Mouse (Mus musculus) brown adipose tissue, adult 24 weeks (tissue): ENCODE measurements around the gene Zfp738. TPM values are rescaled to one million over a fixed set of nuclear protein-coding genes. Genes with fewer than 3 reads are reported as not detected.
"Not testable (repeated sequence)": the region's sequence is repeated elsewhere in the genome, so short reads cannot be mapped to it uniquely, and the experiment has no call there.

Experiments
- H3K27ac ChIP-seq: fragments of 200-500 bp; replicated peaks from 2 replicates; pipeline ENCODE4 v1.5.1; 2012; ENCODE audit warnings: low read depth, mild to moderate bottlenecking, low read length
- H3K4me1 ChIP-seq: fragments of 200-500 bp; 2 replicates; pipeline ENCODE4 v1.6.1; 2012; ENCODE audit warnings: low read length, mixed read lengths; ENCODE audit not compliant: control insufficient read depth, insufficient read depth, insufficient read length
- H3K4me3 ChIP-seq: fragments of 200-500 bp; 2 replicates; pipeline ENCODE4 v1.5.1; 2012; ENCODE audit warnings: low read depth, mild to moderate bottlenecking, low read length, moderate library complexity; ENCODE audit not compliant: insufficient read depth
- polyA plus RNA-seq: library from polyadenylated mRNA; stranded (reverse); fragments of >200 nt; gene quantifications from 2 replicates; pipeline ENCODE4 v1.2.4, GENCODE M21; 2012; ENCODE audit not compliant: missing spikeins, insufficient read depth, insufficient read length

The Zfp738 gene
- polyA plus RNA-seq, result 6.9 and 7.0 TPM in 2 replicates

DNA sequence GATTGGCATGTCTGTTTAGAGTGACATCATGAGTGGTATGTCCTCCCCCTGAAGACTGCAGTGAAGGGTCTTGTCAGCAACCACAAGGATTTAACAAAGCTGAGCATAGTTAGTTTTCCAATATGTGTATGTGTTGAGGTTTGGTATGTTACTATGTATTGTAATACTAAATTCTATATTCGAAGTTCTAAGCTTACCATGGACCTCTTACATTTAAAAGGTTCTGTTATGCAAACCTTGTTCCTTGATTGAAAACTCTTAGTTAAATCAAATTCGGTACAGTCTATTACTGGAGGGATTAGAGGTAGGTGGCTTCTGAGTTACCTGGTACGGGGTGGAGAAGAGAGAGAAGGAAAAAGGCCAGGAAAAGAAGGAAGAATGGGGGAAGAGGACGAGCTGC, at the start of gene Zfp738:
Gene Zfp738 (minus strand): TSS at position 101 of the 400 bp plus-strand sequence.
- H3K4me1 ChIP-seq, result no peaks in the 10 kb centered on the region
- H3K4me3 ChIP-seq, result no peak within 1 kb of the TSS

DNA sequence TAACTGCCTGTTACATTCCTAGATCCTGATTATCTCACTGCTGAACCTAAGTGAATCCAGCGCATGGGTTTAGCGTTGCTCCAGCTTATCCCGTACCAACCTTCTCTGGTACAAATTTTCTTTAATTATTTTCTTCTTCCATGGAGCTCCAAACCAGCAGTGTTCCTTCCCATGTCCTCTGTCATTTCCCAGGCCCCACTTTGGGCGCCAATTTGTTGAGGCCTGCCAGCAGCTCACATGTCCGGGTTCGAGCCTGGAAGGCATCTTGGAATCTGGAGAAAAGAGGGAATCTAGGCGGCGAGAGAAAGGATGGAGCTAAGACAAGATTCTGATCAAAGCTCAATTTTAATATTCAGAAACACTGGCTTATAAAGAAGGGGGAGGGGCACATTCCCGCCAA, 47.5 kb upstream of the Zfp738 start:
- H3K4me3 ChIP-seq, H3K4me1 ChIP-seq, H3K27ac ChIP-seq: not testable (repeated sequence)

More for the DNA sequence above, at the start of gene Zfp738:
- H3K27ac ChIP-seq, result no peak within 1 kb of the TSS

DNA sequence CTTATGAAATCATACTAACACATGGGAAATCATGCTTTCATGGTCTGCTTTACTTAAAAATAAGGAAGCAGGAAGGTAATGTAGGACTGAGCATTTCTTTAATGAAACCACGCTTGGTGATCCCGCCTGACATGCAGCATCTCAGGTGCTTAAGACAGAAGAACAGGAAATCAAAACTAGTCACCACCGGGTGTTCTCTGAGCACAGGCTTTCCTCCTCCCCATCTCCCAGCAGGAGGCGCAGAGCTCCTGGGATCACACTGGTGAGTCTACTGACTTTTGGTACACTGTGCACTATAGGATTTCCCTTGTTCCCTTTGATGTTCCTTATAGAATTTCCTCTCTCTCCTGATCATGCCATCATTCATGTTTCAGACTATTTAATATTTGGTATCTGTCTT, 42.6 kb upstream of the Zfp738 start:
- H3K4me3 ChIP-seq, result peak overlapping the region; percentile 69
- H3K27ac ChIP-seq, H3K4me1 ChIP-seq: not testable (repeated sequence)

DNA sequence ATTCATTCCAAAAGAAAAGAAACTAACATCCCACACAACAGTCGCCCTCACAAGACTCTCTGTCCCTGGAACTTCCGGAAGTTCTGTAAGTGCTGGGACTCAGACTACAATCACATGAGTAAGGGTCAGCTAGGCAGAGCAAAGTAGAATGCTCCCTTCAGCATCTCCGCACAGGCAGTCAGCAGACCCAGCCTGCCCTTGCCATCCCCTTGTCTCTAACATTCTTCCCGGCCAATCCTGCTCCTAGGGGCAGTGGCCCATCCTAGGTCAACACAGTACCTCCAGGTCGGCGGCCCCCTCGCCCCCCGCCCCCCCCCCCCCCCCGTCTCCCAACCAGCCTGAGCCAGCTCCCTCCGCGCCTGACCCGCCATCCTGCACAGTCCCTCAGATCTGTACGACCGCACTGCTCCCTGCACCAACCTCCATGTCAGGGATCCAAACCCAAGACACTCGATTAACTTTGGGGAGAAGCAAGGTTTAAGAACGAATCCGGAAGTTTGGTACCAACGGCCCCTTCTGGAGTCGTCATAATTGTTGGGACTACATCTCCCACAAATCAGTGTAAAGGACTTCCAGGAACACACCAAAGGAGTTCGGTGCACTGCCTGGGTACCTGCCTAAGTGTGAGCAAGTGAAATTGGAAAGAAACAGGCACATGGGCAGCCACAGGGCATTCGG, 41.9 kb upstream of the Zfp738 start, which contains the start of gene Zfp65:
Gene Zfp65 (minus strand): TSS at position 533 of the 678 bp plus-strand sequence.
- H3K4me1 ChIP-seq, result no peaks in the 10 kb centered on the region; the same call in 1 of the 2 replicates
- peak within 1 kb of the TSS; percentile 69 for H3K4me3 ChIP-seq
- H3K27ac ChIP-seq, result no peak within 1 kb of the TSS

DNA sequence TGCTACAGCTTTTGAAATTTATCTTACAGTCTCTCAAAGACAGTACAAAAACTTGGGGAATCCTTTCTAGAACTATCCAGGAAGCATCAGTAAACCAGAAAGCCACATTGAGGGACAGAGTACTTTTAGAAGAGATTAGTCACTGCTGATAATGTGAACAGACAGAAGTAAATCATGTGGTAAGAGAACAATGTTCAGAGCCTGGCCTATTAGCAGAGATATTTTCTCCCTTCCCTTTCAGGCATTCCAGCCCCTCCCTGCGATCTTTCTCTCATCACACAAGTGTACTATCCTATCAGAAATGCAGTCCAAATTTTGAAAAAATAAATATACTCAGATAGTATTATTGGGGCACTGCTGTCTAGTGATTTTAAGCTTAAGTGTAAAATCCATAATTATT, 41.2 kb upstream of the Zfp738 start:
- no peak overlapping the region for H3K27ac ChIP-seq
- no peaks in the 10 kb centered on the region; the same call in 1 of the 2 replicates for H3K4me1 ChIP-seq
- H3K4me3 ChIP-seq, result no peak overlapping the region

DNA sequence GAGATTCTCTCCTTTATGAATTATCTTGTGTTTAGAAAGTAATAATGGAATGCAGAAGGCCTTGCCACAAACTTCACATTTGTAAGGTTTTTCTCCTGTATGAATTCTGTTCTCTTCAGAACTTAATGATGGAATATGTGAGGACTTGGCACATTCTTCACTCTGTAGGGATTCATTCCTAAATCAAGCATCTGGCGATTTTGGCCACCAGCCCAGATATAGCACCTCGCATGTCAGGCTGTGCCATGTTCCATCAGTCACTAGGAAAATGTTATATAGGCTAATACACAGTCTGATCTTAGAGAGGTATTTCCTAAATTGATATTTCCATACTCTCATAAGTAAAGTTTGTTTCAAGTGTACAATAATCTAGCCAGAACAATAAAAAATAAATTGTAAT, 38.5 kb upstream of the Zfp738 start:
- H3K4me1 ChIP-seq, H3K27ac ChIP-seq: not testable (repeated sequence)

DNA sequence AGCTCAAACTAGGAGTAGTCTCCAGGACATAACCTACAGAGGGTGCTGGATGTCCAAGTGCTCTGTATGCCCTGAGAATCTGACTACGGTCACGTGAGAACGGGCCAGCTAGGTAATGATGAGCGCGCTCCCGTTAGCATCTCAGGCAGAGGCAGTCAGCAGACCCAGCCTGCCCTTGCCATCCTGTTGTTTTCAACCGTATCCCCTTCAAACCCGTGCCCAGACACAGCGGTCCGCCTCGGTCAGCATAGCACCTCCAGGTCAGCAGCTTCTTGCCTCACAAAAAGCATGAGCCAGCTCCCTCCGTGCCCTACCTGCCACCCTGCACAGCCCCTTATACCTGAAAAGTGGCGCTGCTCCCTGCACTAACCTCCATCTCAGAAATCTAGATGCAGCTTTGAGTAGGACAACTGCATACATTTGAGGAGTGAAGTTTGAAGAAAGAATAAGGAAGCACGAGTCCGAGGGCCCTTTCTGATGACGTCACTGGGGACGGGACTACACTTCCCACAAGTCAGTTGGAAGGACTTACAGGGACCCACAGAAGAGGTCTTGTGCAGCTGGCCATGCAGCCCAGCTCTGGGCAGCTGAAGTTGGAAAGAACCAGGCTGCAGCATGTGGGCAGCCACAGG, 37.1 kb upstream of the Zfp738 start:
- H3K4me1 ChIP-seq, result no peaks in the 10 kb centered on the region
- peak overlapping the region; percentile 56; the same call in 1 of the 2 replicates for H3K27ac ChIP-seq
- H3K4me3 ChIP-seq, result peak overlapping the region; percentile 81

More for the DNA sequence above, 38.5 kb upstream of the Zfp738 start:
- H3K4me3 ChIP-seq, result not testable (repeated sequence)

DNA sequence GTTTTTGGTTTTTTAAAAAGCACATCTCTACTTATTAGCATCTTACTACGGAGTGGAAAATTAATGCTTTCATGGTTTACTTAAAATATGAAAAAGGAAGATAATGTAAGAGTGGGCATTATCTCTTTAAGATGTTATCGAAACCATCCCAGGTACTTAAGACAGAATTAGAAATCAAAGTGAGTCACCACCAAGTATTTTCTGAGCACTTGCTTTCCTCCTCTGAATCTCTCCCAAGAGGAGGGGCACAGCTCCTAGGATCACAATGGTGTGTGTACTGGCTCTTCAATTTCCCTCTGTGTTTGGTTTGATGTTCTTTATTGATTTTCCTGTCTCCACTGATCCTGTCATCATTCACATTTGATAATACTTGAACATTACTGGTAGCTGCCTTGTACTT, 3.0 kb downstream of the Zfp738 start:
- not testable (repeated sequence) for H3K27ac ChIP-seq, H3K4me1 ChIP-seq
- H3K4me3 ChIP-seq, result peak overlapping the region; percentile 45

DNA sequence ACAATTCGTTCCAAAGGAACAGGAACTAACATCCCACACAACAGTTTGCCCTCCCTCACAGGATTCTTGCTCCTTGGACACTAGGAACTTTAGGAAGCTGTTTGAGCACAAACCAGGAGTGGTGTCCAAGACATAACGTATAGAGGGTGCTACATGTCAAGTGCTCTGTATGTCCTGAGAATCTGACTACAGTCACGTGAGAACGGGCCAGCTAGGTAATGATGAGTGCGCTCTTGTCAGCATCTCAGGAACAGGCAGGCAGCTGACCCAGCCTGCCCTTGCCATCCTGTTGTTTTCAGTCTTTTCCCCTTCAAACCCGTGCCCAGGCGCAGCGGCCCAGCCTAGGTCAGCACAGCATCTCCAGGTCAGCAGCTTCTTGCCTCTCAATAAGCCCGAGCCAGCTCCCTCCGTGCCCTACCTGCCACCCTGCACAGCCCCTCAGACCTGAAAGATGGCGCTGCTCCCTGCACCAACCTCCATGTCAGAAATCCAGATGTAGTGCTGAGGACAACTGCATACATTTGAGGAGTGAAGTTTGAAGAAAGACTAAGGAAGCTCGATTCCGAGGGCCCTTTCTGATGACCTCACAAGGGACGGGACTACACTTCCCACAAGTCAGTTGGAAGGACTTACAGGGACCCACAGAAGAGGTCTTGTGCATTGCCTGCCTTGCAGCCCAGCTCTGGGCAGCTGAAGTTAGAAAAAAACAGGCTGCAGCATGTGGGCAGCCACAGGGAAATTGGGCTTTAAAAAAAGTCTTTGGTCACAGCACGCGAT, 3.7 kb downstream of the Zfp738 start:
- not testable (repeated sequence) for H3K27ac ChIP-seq

DNA sequence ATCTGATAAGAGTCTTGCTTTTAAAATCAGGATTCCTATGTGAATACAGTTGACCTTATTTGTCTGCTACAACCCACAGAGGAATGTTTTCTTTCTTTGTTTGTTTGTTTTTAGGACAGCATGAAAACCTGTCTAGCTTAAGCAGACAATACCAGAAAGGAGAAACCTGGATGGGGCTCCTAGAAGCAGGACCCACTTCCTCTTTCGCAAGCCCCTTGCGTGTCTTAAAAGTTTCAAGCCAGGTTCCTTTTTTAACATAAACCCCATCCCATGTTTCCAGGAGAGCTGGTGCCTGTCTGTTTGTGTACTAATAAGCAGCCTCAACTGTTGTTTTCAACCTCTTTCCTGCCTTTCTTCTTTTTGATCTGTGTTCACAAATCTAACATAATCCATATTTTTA, 12.0 kb downstream of the Zfp738 start:
- Histone ChIP-seq H3K4me3 (no peak overlapping the region), H3K27ac (no peak overlapping the region), H3K4me1 (no peaks in the 10 kb centered on the region)

More for the DNA sequence above, 3.7 kb downstream of the Zfp738 start:
- H3K4me1 ChIP-seq, result not testable (repeated sequence)
- peak overlapping the region; percentile 71 for H3K4me3 ChIP-seq

DNA sequence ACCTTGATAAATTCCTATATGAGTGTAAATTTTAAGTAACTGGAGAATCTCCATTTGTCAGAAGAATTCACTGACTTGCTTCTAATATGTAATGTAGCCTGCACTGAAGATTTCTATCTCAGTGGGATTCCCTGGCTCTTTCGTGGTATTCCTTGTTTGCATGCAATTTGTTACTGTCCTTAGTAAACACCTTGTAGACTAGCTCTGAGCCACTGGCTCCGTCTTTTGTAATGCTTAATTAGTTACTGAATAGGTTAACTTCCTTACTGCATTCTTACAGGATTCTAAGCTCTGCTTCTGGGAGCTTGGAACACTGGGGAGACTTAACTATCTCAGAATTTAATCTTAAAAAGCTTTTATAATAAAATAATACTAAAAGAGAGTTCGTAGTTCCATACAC, 34.4 kb downstream of the Zfp738 start:
- Histone ChIP-seq H3K4me1 (no peaks in the 10 kb centered on the region), H3K4me3 (no peak overlapping the region), H3K27ac (no peak overlapping the region)

DNA sequence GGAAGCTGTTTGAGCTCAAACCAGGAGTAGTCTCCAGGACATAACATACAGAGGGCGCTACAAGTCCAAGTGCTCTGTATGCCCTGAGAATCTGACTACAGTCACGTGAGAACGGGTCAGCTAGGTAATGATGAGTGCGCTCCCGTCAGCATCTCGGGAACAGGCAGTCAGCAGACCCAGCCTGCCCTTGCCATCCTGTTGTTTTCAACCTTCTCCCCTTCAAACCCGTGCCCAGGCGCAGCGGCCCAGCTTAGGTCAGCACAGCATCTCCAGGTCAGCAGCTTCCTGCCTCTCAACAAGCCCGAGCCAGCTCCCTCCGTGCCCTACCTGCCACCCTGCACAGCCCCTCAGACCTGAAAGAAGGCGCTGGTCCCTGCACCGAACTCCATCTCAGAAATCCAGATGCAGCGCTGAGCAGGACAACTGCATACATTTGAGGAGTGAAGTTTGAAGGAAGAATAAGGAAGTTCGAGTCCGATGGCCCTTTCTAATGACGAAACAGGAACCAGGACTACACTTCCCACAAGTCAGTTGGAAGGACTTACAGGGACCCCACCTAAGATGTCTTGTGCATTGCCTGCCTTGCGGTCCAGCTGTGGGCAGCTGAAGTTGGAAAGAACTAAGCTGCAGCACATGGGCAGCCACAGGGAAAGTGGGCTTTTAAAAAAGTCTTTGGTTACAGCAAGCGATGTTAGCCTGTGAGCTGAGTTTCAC, 49.4 kb downstream of the Zfp738 start, which contains the start of the genes Gm49345 and Zfp729a:
Gene Gm49345 (minus strand): TSS at position 476 of the 714 bp plus-strand sequence.
Gene Zfp729a (minus strand): TSS at position 498 of the 714 bp plus-strand sequence.
- Histone ChIP-seq H3K27ac (peak within 1 kb of the TSS; percentile 71), H3K4me3 (peak within 1 kb of the TSS; percentile 85), H3K4me1 (no peaks in the 10 kb centered on the region)

DNA sequence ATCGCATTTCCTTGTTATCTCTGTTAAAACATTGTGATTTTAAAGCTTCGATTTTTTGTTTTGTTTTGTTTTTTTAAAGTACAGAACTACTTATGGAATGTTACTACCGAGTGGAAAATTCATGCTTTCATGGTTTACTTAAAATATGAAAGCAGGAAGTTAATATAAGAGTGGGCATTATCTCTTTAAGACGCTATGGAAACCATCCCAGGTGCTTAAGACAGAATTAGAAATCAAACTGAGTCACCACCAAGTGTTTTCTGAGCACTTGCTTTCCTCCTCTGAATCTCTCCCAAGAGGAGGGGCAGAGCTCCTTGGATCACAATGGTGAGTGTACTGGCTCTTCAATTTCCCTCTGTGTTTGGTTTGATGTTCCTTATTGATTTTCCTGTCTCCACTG, 76.8 kb downstream of the Zfp738 start:
- H3K27ac ChIP-seq, result no peak overlapping the region
- H3K4me3 ChIP-seq, result no peak overlapping the region
- no peaks in the 10 kb centered on the region for H3K4me1 ChIP-seq

DNA sequence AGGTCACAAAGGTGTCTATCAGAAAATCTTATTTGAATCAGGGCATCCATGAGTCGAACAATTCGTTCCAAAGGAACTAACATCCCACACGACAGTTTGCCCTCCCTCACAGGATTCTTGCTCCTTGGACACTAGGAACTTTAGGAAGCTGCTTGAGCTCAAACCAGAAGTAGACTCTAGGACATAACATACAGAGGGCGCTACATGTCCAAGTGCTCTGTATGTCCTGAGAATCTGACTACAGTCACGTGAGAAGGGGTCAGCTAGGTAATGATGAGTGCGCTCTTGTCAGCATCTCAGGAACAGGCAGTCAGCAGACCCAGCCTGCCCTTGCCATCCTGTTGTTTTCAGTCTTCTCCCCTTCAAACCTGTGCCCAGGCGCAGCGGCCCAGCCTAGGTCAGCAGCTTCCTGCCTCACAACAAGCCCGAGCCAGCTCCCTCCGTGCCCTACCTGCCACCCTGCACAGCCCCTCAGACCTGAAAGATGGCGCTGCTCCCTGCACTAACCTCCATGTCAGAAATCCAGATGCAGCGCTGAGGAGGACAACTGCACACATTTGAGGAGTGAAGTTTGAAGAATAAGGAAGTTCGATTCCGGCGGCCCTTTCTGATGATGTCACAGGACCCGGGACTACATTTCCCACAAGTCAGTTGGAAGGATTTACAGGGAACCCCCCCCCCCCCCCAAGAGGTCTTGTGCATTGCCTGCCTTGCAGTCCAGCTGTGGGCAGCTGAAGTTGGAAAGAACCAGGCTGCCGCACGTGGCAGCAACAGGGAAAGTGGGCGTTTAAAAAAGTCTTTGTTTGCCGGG, 77.6 kb downstream of the Zfp738 start, which contains the start of gene Zfp729b:
Gene Zfp729b (minus strand): TSS at position 642 of the 811 bp plus-strand sequence.
- Histone ChIP-seq H3K27ac (peak within 1 kb of the TSS; percentile 86), H3K4me3 (peak within 1 kb of the TSS; percentile 97), H3K4me1 (no peaks in the 10 kb centered on the region)
